Mouse (Mus musculus): ENCODE results near the gene Rpusd3.

DNA sequence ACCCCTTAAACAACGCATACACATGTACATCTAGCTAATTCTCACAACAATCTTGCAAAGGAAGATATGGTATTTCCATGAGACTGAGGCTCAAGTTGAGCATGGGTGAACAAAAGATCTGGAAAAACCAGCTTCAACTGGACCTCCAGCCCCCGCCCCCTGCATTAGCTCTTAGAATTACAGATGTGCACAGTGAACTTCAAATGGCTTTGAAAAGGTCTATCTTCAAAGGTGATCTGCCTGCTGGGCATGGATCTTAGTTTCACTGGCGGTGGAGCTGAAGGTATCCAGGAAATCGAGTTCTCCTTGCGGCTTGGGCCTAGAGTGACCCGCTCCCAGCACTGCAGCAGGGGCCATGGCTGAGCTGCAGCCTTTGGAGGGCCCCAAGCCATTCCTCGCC lies 51.0 kb downstream of the Rpusd3 start:
- TF ChIP-seq CTCF (IDR thresholded peaks at IDR 0.05; ENCODE audit: low read depth) (no peak), EP300 (IDR thresholded peaks at IDR 0.05; ENCODE audit: low read depth) (no peak)

Data from liver, embryonic 14.5 days (tissue).